Comparison of ENCODE assay signal across 25 mouse cellular contexts in genomic region chr1:134316361-134316760, GRCm38 (mm10). TPM values are rescaled to one million over a fixed set of nuclear protein-coding genes. Genes with fewer than 3 reads are reported as not detected.
"Had no signal": no experiment of that assay in that cellular context is flagged by ENCODE, and none has a peak within 500 bp of the region (broad histone marks: within the 10 kb centered on the region; RNA-seq: fewer than 3 reads in every experiment).

No protein-coding gene starts in this region.

- H3K27ac ChIP-seq: gastrocnemius, adult 2 months; heart, embryonic 10.5 days; hindbrain, embryonic 12.5 days; hindbrain, embryonic 14.5 days; intestine, embryonic 15.5 days; kidney, postnatal 0 days; layer of hippocampus, adult 2 months; left cerebral cortex, adult 2 months; liver, embryonic 13.5 days; liver, embryonic 15.5 days had no signal

- DNase-seq: gastrocnemius, adult 2 months; gastrocnemius, postnatal 10 days; gastrocnemius, postnatal 25 days; heart, adult 18-20 months; heart, postnatal 10 days; heart, postnatal 4 days; kidney, adult 18-20 months; kidney, adult 8-10 months; kidney, postnatal 14 days; kidney, postnatal 4 days; liver; liver, embryonic 13.5 days had no signal

- H3K27me3 ChIP-seq: heart, embryonic 12.5 days; hindbrain, embryonic 12.5 days; intestine, embryonic 15.5 days; liver, embryonic 13.5 days; liver, embryonic 15.5 days had no signal

- H3K36me3 ChIP-seq: intestine, embryonic 15.5 days; liver, embryonic 13.5 days; liver, embryonic 15.5 days had no signal

- H3K4me2 ChIP-seq: heart, embryonic 12.5 days; hindbrain, embryonic 12.5 days; hindbrain, embryonic 14.5 days; intestine, embryonic 15.5 days; liver, embryonic 11.5 days; liver, embryonic 13.5 days; liver, embryonic 15.5 days had no signal

- ATAC-seq: hindbrain, embryonic 16.5 days; inflammation-experienced regulatory T-cells, adult 6 months; intestine, embryonic 15.5 days; intestine, postnatal 0 days had no signal

- H3K9ac ChIP-seq: heart, embryonic 12.5 days; hindbrain, embryonic 14.5 days; intestine, embryonic 15.5 days; liver, embryonic 13.5 days; liver, embryonic 15.5 days had no signal

- H3K4me3 ChIP-seq: gastrocnemius, adult 2 months; heart, embryonic 10.5 days; heart, embryonic 12.5 days; hindbrain, embryonic 12.5 days; intestine, embryonic 15.5 days; layer of hippocampus, adult 2 months; left cerebral cortex, adult 2 months; liver, embryonic 13.5 days; liver, embryonic 15.5 days had no signal

- H3K4me1 ChIP-seq: heart, embryonic 12.5 days; liver, embryonic 13.5 days; liver, embryonic 15.5 days had no signal

- H3K9me3 ChIP-seq: heart, embryonic 10.5 days; heart, embryonic 12.5 days; hindbrain, embryonic 12.5 days; intestine, embryonic 15.5 days; liver, embryonic 13.5 days; liver, embryonic 15.5 days had no signal

RNA-seq across cellular contexts. Expression of gene Myog, which starts 26.6 kb away (rescaled TPM):
- polyA plus RNA-seq: hindbrain, embryonic 16.5 days; inflammation-experienced regulatory T-cells, adult 6 months had no signal
